Mouse (Mus musculus): ENCODE measurements at regions not wholly inside any gene's neighbourhood (a gene's known extent, or its start where the extent isn't known, plus 50 kb on each side); places are given as distances from the start of the nearest gene placed in this dataset.

GRCm38 (mm10) chr7:35879755-35880304 lies 77.0 kb upstream of the Zfp507 start:
- ATAC-seq (ENCODE audit: insufficient number of reproducible peaks, low FRiP score, low TSS enrichment) = no peak

- no peak for ATAC-seq (ENCODE audit: insufficient number of reproducible peaks, low FRiP score, low TSS enrichment)
These were observed 75.4 kb upstream of the Zfp507 start for GRCm38 (mm10) chr7:35878164-35878563.

- ATAC-seq (ENCODE audit: insufficient number of reproducible peaks, low FRiP score, low TSS enrichment) = no peak
These were observed 58.2 kb upstream of the Zfp507 start for GRCm38 (mm10) chr7:35861049-35861448.

GRCm38 (mm10) chr7:35859601-35860000 lies 56.8 kb upstream of the Zfp507 start:
- ATAC-seq (ENCODE audit: insufficient number of reproducible peaks, low FRiP score, low TSS enrichment) = no peak

- no peak for ATAC-seq (ENCODE audit: insufficient number of reproducible peaks, low FRiP score, low TSS enrichment)
These were observed 54.9 kb upstream of the Zfp507 start for GRCm38 (mm10) chr7:35857693-35858092.
